Comparison of ENCODE assay signal across 8 mouse cellular contexts in genomic region chr11:120623961-120624679, GRCm38 (mm10). TPM values are rescaled to one million over a fixed set of nuclear protein-coding genes. Genes with fewer than 3 reads are reported as not detected.
DNase-seq lines count a peak whose midpoint lies in the region; ATAC-seq and TF ChIP-seq lines count a peak whose summit lies in the region.

No protein-coding gene starts in this region.

- H3K4me3 ChIP-seq in G1E (ENCODE audit: low read depth, low read length), result peak overlapping the region; percentile 98
- H3K4me3 ChIP-seq in heart, embryonic 13.5 days, result peak overlapping the region; percentile 99
- peak overlapping the region; percentile 91 for H3K4me3 ChIP-seq in kidney, postnatal 0 days (replicated peaks; ENCODE audit: low read depth, low read length)
- H3K4me3 ChIP-seq in lung, embryonic 15.5 days, result peak overlapping the region; percentile 75

- DNase-seq in A20 (ENCODE audit: low read depth, low spot score) (peak; percentile 86), G1E (ENCODE audit: low spot score) (peak; percentile 60)
- DNase-seq in embryo, embryonic 10.5 days (ENCODE audit: low spot score), result peak; percentile 74
- peak; percentile 81 for DNase-seq in kidney, postnatal 0 days (ENCODE audit: low spot score)
- DNase-seq in thymus, postnatal 4 days, result peak; percentile 91

- H3K4me2 ChIP-seq in heart, embryonic 13.5 days, result peak overlapping the region; percentile 96
- H3K4me2 ChIP-seq in kidney, postnatal 0 days (ENCODE audit: low read length), result peak overlapping the region; percentile 75
- H3K4me2 ChIP-seq in lung, embryonic 15.5 days, result peak overlapping the region; percentile 93

- H3K27ac ChIP-seq in heart, embryonic 13.5 days (replicated peaks), result peak overlapping the region; percentile 78
- H3K27ac ChIP-seq in kidney, postnatal 0 days, result peak overlapping the region; percentile 95
- H3K27ac ChIP-seq in lung, embryonic 15.5 days, result peak overlapping the region; percentile 77

- H3K4me1 ChIP-seq in G1E (ENCODE audit: insufficient read depth, low read depth, low read length), result peaks cover 76% of the 10 kb centered on the region
- peaks cover 24% of the 10 kb centered on the region for H3K4me1 ChIP-seq in heart, embryonic 13.5 days
- peaks cover 5% of the 10 kb centered on the region; the same call in 1 of the 2 replicates for H3K4me1 ChIP-seq in kidney, postnatal 0 days (replicated peaks; ENCODE audit: insufficient read depth, low read length)
- H3K4me1 ChIP-seq in lung, embryonic 15.5 days, result peaks cover 18% of the 10 kb centered on the region

- H3K36me3 ChIP-seq in G1E (replicated peaks), result peaks cover 89% of the 10 kb centered on the region
- peaks cover 67% of the 10 kb centered on the region for H3K36me3 ChIP-seq in heart, embryonic 13.5 days
- H3K36me3 ChIP-seq in kidney, postnatal 0 days (ENCODE audit: insufficient read depth, low read length), result peaks cover 28% of the 10 kb centered on the region
- H3K36me3 ChIP-seq in lung, embryonic 15.5 days, result peaks cover 45% of the 10 kb centered on the region

- no peak for ATAC-seq in G1E (ENCODE audit: extremely low read depth, insufficient number of reproducible peaks, low FRiP score, poor library complexity, severe bottlenecking)
- peak; percentile 68 for ATAC-seq in heart, embryonic 13.5 days (ENCODE audit: extremely low read depth, insufficient number of reproducible peaks, low FRiP score, low TSS enrichment)
- ATAC-seq in kidney, postnatal 0 days (replicated peaks; ENCODE audit: low FRiP score, low read depth), result peak; percentile 64
- peak; percentile 78 for ATAC-seq in lung, embryonic 15.5 days (ENCODE audit: borderline replicate concordance, extremely low read depth, low FRiP score, low TSS enrichment)
- ATAC-seq in neutrophil, adult 5-6 weeks (ENCODE audit: extremely low read depth, insufficient number of reproducible peaks, low FRiP score, poor library complexity, severe bottlenecking), result peak; percentile 36; the same call in 1 of the 2 replicates

- 0 out of 2 replicates have a peak, but pooled peaks have one; percentile 23 for TF ChIP-seq CTCF in G1E (IDR thresholded peaks at IDR 0.05; ENCODE audit: low read depth, low read length)
- peak; percentile 73 for TF ChIP-seq CTCF in kidney, postnatal 0 days (IDR thresholded peaks at IDR 0.05; ENCODE audit: low read depth)

- H3K27me3 ChIP-seq in G1E (ENCODE audit: insufficient read depth, low read length), result no peaks in the 10 kb centered on the region
- no peaks in the 10 kb centered on the region for H3K27me3 ChIP-seq in heart, embryonic 13.5 days (replicated peaks)
- H3K27me3 ChIP-seq in kidney, postnatal 0 days (ENCODE audit: insufficient read depth, low read length), result no peaks in the 10 kb centered on the region
- H3K27me3 ChIP-seq in lung, embryonic 15.5 days, result no peaks in the 10 kb centered on the region

- WGBS in heart, embryonic 13.5 days, result 12% methylated on average over 30 of the region's 30 CpGs
- 12% methylated on average over 30 of the region's 30 CpGs for WGBS in kidney, postnatal 0 days
- WGBS in lung, embryonic 15.5 days, result 11% methylated on average over 30 of the region's 30 CpGs

- peak overlapping the region; percentile 90 for H3K9ac ChIP-seq in heart, embryonic 13.5 days
- H3K9ac ChIP-seq in kidney, postnatal 0 days (ENCODE audit: low read depth, low read length), result peak overlapping the region; percentile 86
- H3K9ac ChIP-seq in lung, embryonic 15.5 days, result peak overlapping the region; percentile 70

- H3K9me3 ChIP-seq in G1E (replicated peaks), result no peaks in the 10 kb centered on the region
- no peaks in the 10 kb centered on the region for H3K9me3 ChIP-seq in heart, embryonic 13.5 days
- no peaks in the 10 kb centered on the region for H3K9me3 ChIP-seq in kidney, postnatal 0 days (replicated peaks; ENCODE audit: low read length)
- no peaks in the 10 kb centered on the region for H3K9me3 ChIP-seq in lung, embryonic 15.5 days

RNA-seq across cellular contexts. Expression of gene Sirt7, which starts 0.9 kb away (rescaled TPM):
- total RNA-seq in G1E (2014; fragmentation: Nextera tagmentation) (28.9 and 35.3 TPM in 2 replicates), G1E (2017) (74.5 and 96.2 TPM in 2 replicates)
- polyA plus RNA-seq in G1E (2012), result 169 and 256 TPM in 2 replicates
- 17.7 and 20.4 TPM in 2 replicates for polyA plus RNA-seq in heart, embryonic 13.5 days (2015; fragmentation: Nextera tagmentation; extraction: Ambion mirVana)
- 38.8 and 41.6 TPM in 2 replicates for polyA plus RNA-seq in kidney, postnatal 0 days (2015; fragmentation: Nextera tagmentation; extraction: Ambion mirVana)
- polyA plus RNA-seq in lung, embryonic 15.5 days (2015; fragmentation: Nextera tagmentation; extraction: Ambion mirVana), result 32.6 and 34.3 TPM in 2 replicates
- total RNA-seq in neutrophil, adult 5-6 weeks (2017), result 181 and 194 TPM in 2 replicates

RNA-seq across cellular contexts. Expression of gene Pcyt2, which starts 6.4 kb away (rescaled TPM):
- total RNA-seq in G1E (2014; fragmentation: Nextera tagmentation) (29.0 and 43.1 TPM in 2 replicates), G1E (2017) (102 and 119 TPM in 2 replicates)
- polyA plus RNA-seq in G1E (2012), result 129 and 146 TPM in 2 replicates
- polyA plus RNA-seq in heart, embryonic 13.5 days (2015; fragmentation: Nextera tagmentation; extraction: Ambion mirVana), result 71.8 and 90.4 TPM in 2 replicates
- 116 and 118 TPM in 2 replicates for polyA plus RNA-seq in kidney, postnatal 0 days (2015; fragmentation: Nextera tagmentation; extraction: Ambion mirVana)
- 103 and 126 TPM in 2 replicates for polyA plus RNA-seq in lung, embryonic 15.5 days (2015; fragmentation: Nextera tagmentation; extraction: Ambion mirVana)
- 31.7 and 47.8 TPM in 2 replicates for total RNA-seq in neutrophil, adult 5-6 weeks (2017)

RNA-seq across cellular contexts. Expression of gene Mafg, which starts 9.3 kb away (rescaled TPM):
- 16.3 and 17.5 TPM in 2 replicates for total RNA-seq in G1E (2014; fragmentation: Nextera tagmentation)
- total RNA-seq in G1E (2017), result 18.9 and 21.9 TPM in 2 replicates
- polyA plus RNA-seq in G1E (2012), result 29.2 and 38.9 TPM in 2 replicates
- 18.1 and 19.9 TPM in 2 replicates for polyA plus RNA-seq in heart, embryonic 13.5 days (2015; fragmentation: Nextera tagmentation; extraction: Ambion mirVana)
- polyA plus RNA-seq in kidney, postnatal 0 days (2015; fragmentation: Nextera tagmentation; extraction: Ambion mirVana), result 26.5 and 27.4 TPM in 2 replicates
- 23.3 and 24.5 TPM in 2 replicates for polyA plus RNA-seq in lung, embryonic 15.5 days (2015; fragmentation: Nextera tagmentation; extraction: Ambion mirVana)
- 25.5 and 33.5 TPM in 2 replicates for total RNA-seq in neutrophil, adult 5-6 weeks (2017)

RNA-seq across cellular contexts. Expression of gene Npb, which starts 15.8 kb away (rescaled TPM):
- total RNA-seq in G1E (2014; fragmentation: Nextera tagmentation) (1.9 and 2.6 TPM in 2 replicates), G1E (2017) (0.58 TPM in 1 of 2 replicates, not detected in the other)
- polyA plus RNA-seq in G1E (2012), result 3.2 and 3.8 TPM in 2 replicates
- 14.9 and 18.6 TPM in 2 replicates for polyA plus RNA-seq in heart, embryonic 13.5 days (2015; fragmentation: Nextera tagmentation; extraction: Ambion mirVana)
- 48.0 and 51.4 TPM in 2 replicates for polyA plus RNA-seq in kidney, postnatal 0 days (2015; fragmentation: Nextera tagmentation; extraction: Ambion mirVana)
- 0.78 and 1.4 TPM in 2 replicates for polyA plus RNA-seq in lung, embryonic 15.5 days (2015; fragmentation: Nextera tagmentation; extraction: Ambion mirVana)
- not detected in 2 replicates for total RNA-seq in neutrophil, adult 5-6 weeks (2017)

RNA-seq across cellular contexts. Expression of gene Pycr1, which starts 19.4 kb away (rescaled TPM):
- total RNA-seq in G1E (2014; fragmentation: Nextera tagmentation) (14.7 and 14.8 TPM in 2 replicates), G1E (2017) (1.0 and 1.5 TPM in 2 replicates)
- 1.9 and 2.4 TPM in 2 replicates for polyA plus RNA-seq in G1E (2012)
- polyA plus RNA-seq in heart, embryonic 13.5 days (2015; fragmentation: Nextera tagmentation; extraction: Ambion mirVana), result 22.2 and 23.5 TPM in 2 replicates
- polyA plus RNA-seq in kidney, postnatal 0 days (2015; fragmentation: Nextera tagmentation; extraction: Ambion mirVana), result 12.2 and 13.9 TPM in 2 replicates
- 25.4 and 27.2 TPM in 2 replicates for polyA plus RNA-seq in lung, embryonic 15.5 days (2015; fragmentation: Nextera tagmentation; extraction: Ambion mirVana)
- 1.6 TPM in 1 of 2 replicates, not detected in the other for total RNA-seq in neutrophil, adult 5-6 weeks (2017)
